Mouse (Mus musculus) brain, adult 2 months (tissue): Measurements from ENCODE around the gene Bcl11b.

Experiments used
- DNase-seq: peaks from one replicate; pipeline ENCODE4 v3.0.0; 2011; ENCODE audit warnings: low read depth, low spot score

The Bcl11b gene

GRCm38 (mm10) chr12:107934831-107935437, 68.5 kb downstream of the Bcl11b start:
- DNase-seq, result peak; percentile 83

GRCm38 (mm10) chr12:107932140-107932539, 71.3 kb downstream of the Bcl11b start:
- no peak for DNase-seq

DNA sequence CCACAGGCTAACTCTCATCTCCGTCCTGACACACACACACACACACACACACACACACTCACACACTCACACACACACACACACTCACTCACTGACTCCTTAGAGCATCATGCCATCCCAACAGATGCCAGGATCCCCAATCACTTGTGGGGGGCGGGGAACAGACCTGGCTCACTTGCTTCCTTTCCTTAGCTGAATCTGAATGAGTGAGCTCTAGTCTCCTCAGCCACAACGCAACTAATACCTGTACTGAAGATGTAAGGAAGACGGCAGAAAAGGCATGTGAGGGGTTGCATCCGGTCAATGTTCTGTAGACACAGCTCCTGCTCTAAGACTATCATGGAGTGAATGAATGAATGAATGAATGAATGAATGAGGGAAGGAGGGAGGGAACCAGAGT, 71.9 kb downstream of the Bcl11b start:
- no peak for DNase-seq

GRCm38 (mm10) chr12:107930611-107931350, 72.6 kb downstream of the Bcl11b start:
- peak; percentile 89 for DNase-seq

GRCm38 (mm10) chr12:107928905-107929304, 74.5 kb downstream of the Bcl11b start:
- DNase-seq, result no peak

DNA sequence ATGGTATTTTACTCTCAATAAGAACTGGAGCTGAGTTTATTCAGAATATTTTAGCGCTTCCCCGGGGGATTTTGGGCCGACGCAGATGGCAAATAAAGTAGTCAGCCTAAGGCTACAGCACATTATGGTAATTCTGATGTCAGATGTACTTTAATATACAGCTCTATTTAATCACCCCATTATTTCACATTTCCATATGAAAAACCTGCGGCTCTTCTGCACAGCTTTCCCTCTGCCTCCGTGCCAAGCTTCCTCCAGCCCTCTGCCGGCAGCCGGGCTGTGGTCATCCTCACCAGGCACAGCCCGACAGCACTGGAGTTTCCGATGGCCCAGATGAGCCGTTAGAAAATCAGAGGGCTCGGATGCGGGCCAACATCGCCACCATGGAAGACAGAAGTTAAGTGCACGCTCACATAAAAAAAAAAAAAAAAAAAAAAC, 74.9 kb downstream of the Bcl11b start:
- DNase-seq, result peak; percentile 57

DNA sequence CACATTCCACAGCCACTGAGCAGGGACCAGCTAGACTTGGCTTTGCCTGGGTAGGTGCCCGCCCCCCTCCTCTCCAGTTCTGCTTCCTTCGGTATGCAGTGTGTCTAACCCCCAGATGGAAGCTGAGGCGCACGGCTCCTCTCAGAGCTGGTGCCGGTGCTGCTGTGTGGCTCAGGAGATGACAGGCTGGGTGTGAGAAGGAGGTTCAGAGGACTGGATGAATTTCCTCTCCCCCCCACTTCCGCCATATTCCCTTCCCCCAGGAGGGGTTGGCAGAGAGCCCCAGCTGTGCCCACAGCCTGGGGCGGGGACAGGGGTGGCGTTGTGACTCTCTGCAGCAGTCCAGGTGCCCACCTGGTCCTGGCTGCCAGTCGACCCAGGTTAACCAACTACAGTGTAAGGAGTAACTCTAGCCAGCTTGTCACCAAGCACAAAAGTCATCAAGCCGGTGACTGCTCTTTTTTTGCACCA, 75.4 kb downstream of the Bcl11b start:
- peak; percentile 77 for DNase-seq

GRCm38 (mm10) chr12:107926074-107926855, 77.1 kb downstream of the Bcl11b start:
- no peak for DNase-seq

GRCm38 (mm10) chr12:107924696-107925095, 78.7 kb downstream of the Bcl11b start:
- no peak for DNase-seq

DNA sequence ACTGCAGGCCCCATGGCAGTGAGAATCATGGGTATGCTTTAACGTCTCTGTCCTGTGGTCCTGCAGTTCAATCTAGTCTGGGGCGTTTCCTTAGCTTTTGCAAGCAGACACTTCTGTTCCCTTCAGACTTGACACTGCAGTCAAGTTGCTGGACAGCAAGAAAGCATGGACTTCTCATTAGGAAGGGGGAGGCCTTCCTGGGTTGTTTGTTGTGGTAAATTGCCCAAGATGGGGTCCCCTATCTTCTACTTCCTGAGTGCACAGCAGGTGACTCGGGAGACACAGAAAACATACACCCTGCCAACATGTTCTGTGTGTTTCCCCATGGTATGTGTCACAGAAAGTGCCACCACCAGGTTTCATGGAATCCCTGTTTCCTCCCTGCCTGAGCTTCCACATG, 79.4 kb downstream of the Bcl11b start:
- DNase-seq, result no peak

DNA sequence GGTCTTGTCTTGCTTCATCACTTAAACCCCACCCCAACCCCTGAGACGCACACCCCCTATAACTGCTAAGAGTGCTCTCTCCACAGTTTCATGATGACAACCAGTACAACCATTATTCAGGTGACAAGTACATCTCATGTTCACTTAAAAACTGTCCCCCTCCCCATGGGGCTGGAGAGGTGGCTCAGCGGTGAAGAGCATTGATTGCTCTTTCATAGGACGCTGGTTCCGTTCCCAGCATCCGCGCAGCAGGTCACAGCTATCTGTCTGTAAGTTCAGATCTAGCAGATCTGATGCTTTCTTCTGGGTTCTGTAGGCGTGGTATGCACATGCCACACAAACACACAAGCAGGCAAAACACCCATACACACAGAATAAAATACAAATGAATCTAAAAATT, 81.2 kb downstream of the Bcl11b start:
- no peak for DNase-seq

DNA sequence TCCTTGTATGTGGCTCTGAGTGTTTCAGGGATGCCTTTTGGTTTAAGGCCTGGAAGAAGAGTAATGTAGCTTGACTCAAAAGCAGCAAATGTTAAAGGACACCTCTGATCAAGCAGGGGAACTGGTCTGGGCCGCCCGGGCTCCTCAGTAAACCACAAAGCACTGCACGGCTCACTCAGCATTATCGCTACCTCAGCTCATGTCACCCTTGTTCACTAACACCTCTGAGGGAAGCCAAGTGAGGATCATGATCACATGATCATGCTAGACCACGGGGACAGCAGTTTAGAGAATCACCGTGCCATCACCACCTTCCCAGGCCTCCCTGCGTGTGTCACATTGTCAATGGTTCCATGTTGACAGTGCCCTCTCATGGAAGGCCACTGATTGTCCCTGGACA, 81.8 kb downstream of the Bcl11b start:
- DNase-seq, result no peak

- no peak for DNase-seq
These were observed 82.2 kb downstream of the Bcl11b start for GRCm38 (mm10) chr12:107921154-107921553.

DNA sequence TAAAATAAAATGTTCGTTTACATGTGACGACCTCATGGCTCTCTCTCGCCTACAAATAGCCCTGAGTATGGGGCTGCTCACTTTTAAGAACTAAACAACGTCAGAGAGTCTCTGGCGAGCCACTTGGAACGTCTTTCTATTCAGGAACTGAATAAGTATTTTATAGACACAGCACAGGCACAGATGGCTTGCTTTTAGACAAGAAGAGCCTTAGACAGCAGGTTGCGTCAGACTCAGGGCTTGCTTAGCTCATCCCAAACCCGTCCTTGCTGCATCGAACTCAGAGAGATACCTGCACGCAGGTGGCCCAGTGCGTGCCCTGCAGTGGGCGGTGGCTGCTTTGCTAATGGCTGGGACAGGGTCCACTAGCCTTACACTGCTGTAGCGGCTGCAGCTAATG, 82.7 kb downstream of the Bcl11b start:
- peak; percentile 71 for DNase-seq

GRCm38 (mm10) chr12:107920076-107920475, 83.3 kb downstream of the Bcl11b start:
- no peak for DNase-seq

DNA sequence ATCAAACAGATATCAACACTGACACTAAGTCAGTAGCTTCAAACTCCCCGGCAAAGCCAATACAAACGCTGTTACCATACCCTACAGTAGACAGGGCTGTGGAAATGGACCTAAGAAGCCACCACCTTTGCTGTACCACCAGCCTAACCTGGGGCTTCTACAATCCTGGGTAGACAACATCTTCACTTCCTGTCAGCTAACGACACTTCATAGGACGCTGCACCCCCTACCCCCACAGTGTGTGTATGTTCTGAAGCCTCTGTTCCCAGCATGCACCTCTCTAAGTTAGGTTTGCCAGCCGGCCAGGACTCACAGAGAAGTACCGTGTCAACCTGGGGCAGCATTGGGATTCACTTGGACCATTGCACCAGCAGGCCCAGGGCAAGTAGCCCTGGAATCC, 84.6 kb downstream of the Bcl11b start:
- no peak for DNase-seq

GRCm38 (mm10) chr12:107916008-107916407, 87.4 kb downstream of the Bcl11b start:
- DNase-seq, result no peak

DNA sequence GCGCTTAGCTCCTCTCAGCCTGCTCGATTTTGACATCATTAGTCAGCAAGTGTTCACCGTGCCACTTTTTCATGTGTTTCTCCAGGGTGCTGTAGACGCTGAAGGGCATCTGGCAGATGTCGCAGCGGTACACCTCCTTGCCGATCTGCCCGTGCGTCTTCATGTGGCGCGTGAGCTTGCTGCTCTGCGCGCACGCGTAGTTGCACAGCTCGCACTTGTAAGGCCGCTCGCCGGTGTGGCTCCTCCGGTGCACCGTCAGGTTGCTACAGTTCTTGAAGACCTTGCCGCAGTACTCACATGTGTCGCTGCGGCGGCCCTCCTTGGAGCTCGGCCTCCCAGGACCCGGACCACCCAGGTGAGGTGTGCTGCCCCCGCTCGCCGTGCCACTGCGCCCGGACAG, 88.0 kb downstream of the Bcl11b start:
- DNase-seq, result no peak

GRCm38 (mm10) chr12:107908826-107909225, 94.6 kb downstream of the Bcl11b start:
- DNase-seq, result no peak

DNA sequence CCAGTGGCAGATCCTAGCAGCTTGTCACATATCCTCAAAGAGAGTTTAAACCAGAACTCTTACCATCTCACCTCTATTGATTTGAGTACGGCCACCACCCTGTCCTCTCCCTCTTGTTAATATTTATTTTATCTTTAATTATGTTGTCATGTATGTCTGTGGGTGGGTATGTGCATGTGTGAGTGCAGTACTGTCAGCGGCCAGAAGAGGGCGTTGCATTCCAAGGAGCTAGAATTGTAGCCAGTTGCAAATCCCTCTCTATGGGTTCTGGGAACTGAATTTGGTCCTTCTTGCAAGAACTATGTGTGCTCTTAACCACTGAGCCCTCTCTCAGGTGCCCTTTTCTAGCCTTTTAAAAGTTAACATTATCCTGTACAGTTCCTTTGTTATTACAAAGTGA, 98.1 kb downstream of the Bcl11b start:
- DNase-seq, result no peak

DNA sequence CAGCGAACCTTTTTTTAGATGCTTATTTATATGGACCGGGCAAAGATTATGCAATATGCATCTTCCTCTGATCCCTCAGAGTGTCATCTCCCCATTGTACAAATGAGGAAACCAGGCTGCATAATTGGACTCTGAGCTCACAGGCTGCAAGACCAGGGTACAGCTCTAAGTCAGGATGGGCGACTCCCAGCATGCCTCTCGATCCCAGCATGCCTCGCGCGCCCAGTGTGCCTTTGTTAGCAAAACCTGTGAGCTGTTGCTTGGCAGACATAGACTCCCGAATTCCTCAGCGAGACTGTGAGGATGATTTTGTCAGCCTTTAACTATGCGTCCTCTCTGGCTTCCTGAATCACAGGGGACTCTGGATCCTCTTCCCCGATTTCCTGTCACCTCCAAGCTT, 98.9 kb downstream of the Bcl11b start:
- DNase-seq, result peak; percentile 65

GRCm38 (mm10) chr12:107903949-107904348, 99.5 kb downstream of the Bcl11b start:
- peak; percentile 48 for DNase-seq
